8 mouse cellular contexts compared by ENCODE assay signal in genomic region chr11:97576136-97576906, GRCm38 (mm10). TPM values are rescaled to one million over a fixed set of nuclear protein-coding genes. Genes with fewer than 3 reads are reported as not detected.
DNase-seq lines count a peak whose midpoint lies in the region; ATAC-seq and TF ChIP-seq lines count a peak whose summit lies in the region.

Gene Srcin1, minus strand, starts transcription at chr11:97576186.

- 19% methylated on average over 9 of the region's 9 CpGs for WGBS in hindbrain, postnatal 0 days
- 31% methylated on average over 9 of the region's 9 CpGs for WGBS in midbrain, embryonic 10.5 days

- ATAC-seq in Patski: peak; percentile 49
- ATAC-seq in hindbrain, postnatal 0 days: no peak
- ATAC-seq in megakaryocyte progenitor cell, adult 5-6 weeks (replicated peaks; ENCODE audit: poor library complexity): no peak

- H3K27me3 ChIP-seq in Patski: peaks cover 17% of the 10 kb centered on the region
- no peaks in the 10 kb centered on the region for H3K27me3 ChIP-seq in hindbrain, postnatal 0 days (ENCODE audit: insufficient read depth, low read length)
- H3K27me3 ChIP-seq in midbrain, embryonic 10.5 days (ENCODE audit: low read depth, poor library complexity, severe bottlenecking): peaks cover 93% of the 10 kb centered on the region

- H3K36me3 ChIP-seq in hindbrain, postnatal 0 days (ENCODE audit: insufficient read depth, low read length): no peaks in the 10 kb centered on the region
- no peaks in the 10 kb centered on the region for H3K36me3 ChIP-seq in midbrain, embryonic 10.5 days

- POLR2A ChIA-PET in Patski (lab: Charles Lee): interaction anchor here (0.6 to 1.1 kb wide), 2 partner anchors 44 to 123 kb away, joined by 3 read pairs; no protein-coding TSS in a partner anchor

- peak; percentile 90 for DNase-seq in Patski (ENCODE audit: low read depth, low spot score)
- peak; percentile 83 for DNase-seq in cerebellum, adult 11-12 months
- peak; percentile 59 for DNase-seq in gastrocnemius, adult 18-20 months (ENCODE audit: low spot score)
- DNase-seq in hindbrain, postnatal 0 days (ENCODE audit: low spot score): peak; percentile 75
- DNase-seq in left cerebral cortex, postnatal 10 days (ENCODE audit: extremely low spot score in 1 of 2, low spot score in 2 of 2): peak; percentile 60 to 76
- no peak for DNase-seq in midbrain, embryonic 10.5 days (ENCODE audit: low spot score)
- no peak for DNase-seq in retina, embryonic 14.5 days (ENCODE audit: low spot score)

- CTCF ChIA-PET in Patski (lab: Charles Lee): interaction anchor here (0.8 to 1.9 kb wide), 14 partner anchors 9 to 168 kb away, joined by 3 to 17 read pairs (median 4); no protein-coding TSS in a partner anchor

- intact Hi-C loops in left cerebral cortex, postnatal 10 days (cut with DNase I): no loop called here

- peak within 1 kb of the TSS; percentile 79 for H3K4me2 ChIP-seq in hindbrain, postnatal 0 days (ENCODE audit: low read depth, low read length)

- no peak for TF ChIP-seq CTCF in Patski (IDR thresholded peaks at IDR 0.05)
- no peak for TF ChIP-seq CTCF in hindbrain, postnatal 0 days (IDR thresholded peaks at IDR 0.05; ENCODE audit: low read depth)

- H3K4me3 ChIP-seq in hindbrain, postnatal 0 days (ENCODE audit: low read length): peak within 1 kb of the TSS; percentile 72
- peak within 1 kb of the TSS; percentile 79 for H3K4me3 ChIP-seq in midbrain, embryonic 10.5 days

- no peaks in the 10 kb centered on the region for H3K9me3 ChIP-seq in hindbrain, postnatal 0 days (ENCODE audit: low read length)
- no peaks in the 10 kb centered on the region for H3K9me3 ChIP-seq in midbrain, embryonic 10.5 days (replicated peaks)

- in situ Hi-C loops in Patski (cut with MboI; ENCODE audit: low pct_unique_long_range_greater_than_20kb): loop anchor here (5.0 kb wide), 1 partner anchor 46 kb away; no protein-coding TSS in a partner anchor

- peak within 1 kb of the TSS; percentile 92 for H3K9ac ChIP-seq in hindbrain, postnatal 0 days (replicated peaks; ENCODE audit: low read length)

- peaks cover 30% of the 10 kb centered on the region for H3K4me1 ChIP-seq in hindbrain, postnatal 0 days (ENCODE audit: insufficient read depth, low read length)
- peaks cover 74% of the 10 kb centered on the region for H3K4me1 ChIP-seq in midbrain, embryonic 10.5 days

- peak within 1 kb of the TSS; percentile 96 for H3K27ac ChIP-seq in hindbrain, postnatal 0 days
- H3K27ac ChIP-seq in midbrain, embryonic 10.5 days (replicated peaks): peak within 1 kb of the TSS; percentile 95

RNA-seq across cellular contexts. Expression of gene Srcin1, which starts in this region (rescaled TPM):
- polyA plus RNA-seq in Patski (2021): 1.8 TPM
- total RNA-seq in gastrocnemius, adult 18-20 months (2021): 1 to 10 TPM; 1.3 to 1.9 TPM
- total RNA-seq in hindbrain, postnatal 0 days (2014; rRNA removed): 104 and 141 TPM in 2 replicates
- polyA plus RNA-seq in hindbrain, postnatal 0 days (2015; fragmentation: Nextera tagmentation; extraction: Ambion mirVana): 14.3 and 14.7 TPM in 2 replicates
- total RNA-seq in left cerebral cortex, postnatal 10 days (2021): 100 to 1,000 TPM; 281 to 294 TPM
- polyA plus RNA-seq in midbrain, embryonic 10.5 days (2016; fragmentation: Nextera tagmentation; extraction: Ambion mirVana): 0.89 and 1.6 TPM in 2 replicates
- total RNA-seq in megakaryocyte progenitor cell, adult 5-6 weeks (2015): 0.02 TPM in 1 of 2 replicates, not detected in the other
- not detected in 2 replicates for total RNA-seq in megakaryocyte progenitor cell, adult 5-6 weeks (2017)

Comparison
In these comparisons a context has a peak if more than half of its experiments do, and no peak if none do; other contexts are left out.
1. RNA of gene Srcin1 (total RNA-seq): 281 to 294 TPM in left cerebral cortex, postnatal 10 days and 104 to 141 TPM in hindbrain, postnatal 0 days; 1.3 to 1.9 TPM in gastrocnemius, adult 18-20 months and 0.02 TPM in megakaryocyte progenitor cell, adult 5-6 weeks; every median in the first group is over 10 times any median in the second.
2. DNase-seq: peak in Patski (single experiment), cerebellum, adult 11-12 months (single experiment), gastrocnemius, adult 18-20 months (single experiment), hindbrain, postnatal 0 days (single experiment) and left cerebral cortex, postnatal 10 days (2 of 2); none in midbrain, embryonic 10.5 days (single experiment) and retina, embryonic 14.5 days (single experiment).